Mouse (Mus musculus) thymus, adult 2 months (tissue): ENCODE data around the gene Map3k20.

Experiments used
- CTCF ChIP-seq: fragments of 200-500 bp; IDR thresholded peaks from 2 replicates; pipeline ENCODE4 v1.5.1; 2012; ENCODE audit warnings: mild to moderate bottlenecking, control low read depth, low read length, moderate library complexity, borderline replicate concordance; ENCODE audit not compliant: control insufficient read depth, poor library complexity, insufficient read depth; ENCODE audit errors: extremely low read depth
- POLR2A ChIP-seq: fragments of 200-500 bp; IDR thresholded peaks from 2 replicates; pipeline ENCODE4 v1.6.1; 2012; ENCODE audit warnings: mild to moderate bottlenecking, low read length, control low read depth, moderate library complexity; ENCODE audit not compliant: control insufficient read depth, poor library complexity, insufficient read depth; ENCODE audit errors: extremely low read depth

- TF ChIP-seq CTCF: no peak
- TF ChIP-seq POLR2A: no peak
Measured at GRCm38 (mm10) chr2:72296984-72297715, 11.7 kb downstream of the Map3k20 start.
